Mouse (Mus musculus): ENCODE measurements around the gene Farp1. TPM values are rescaled to one million over a fixed set of nuclear protein-coding genes. Genes with fewer than 3 reads are reported as not detected.
"Not testable (repeated sequence)": the region's sequence is repeated elsewhere in the genome, so short reads cannot be mapped to it uniquely, and the experiment has no call there.

Farp1 gene
- polyA plus RNA-seq, 1 experiment from 2014 or later = 15.8 TPM

DNA sequence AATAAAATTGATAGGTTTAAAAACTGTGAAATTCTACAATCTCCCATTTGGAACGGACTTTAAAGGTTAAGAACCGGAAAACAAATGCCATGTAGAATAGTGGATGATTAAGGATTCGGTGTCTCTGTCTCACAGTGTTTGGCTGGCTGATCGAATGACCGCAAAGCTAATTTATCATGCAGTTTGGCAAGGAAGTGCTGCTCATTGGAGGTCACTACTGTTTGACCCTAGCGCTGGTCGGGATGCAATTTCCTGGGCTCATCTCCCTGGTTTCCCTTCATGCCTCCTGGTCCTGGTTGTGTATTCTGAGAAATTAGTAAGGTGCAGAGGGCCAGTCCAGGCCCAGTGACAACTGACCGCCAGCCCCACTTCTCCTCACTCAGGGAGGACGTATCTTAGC, 145.6 kb downstream of the Farp1 start:
- no peaks in the 10 kb centered on the region for H3K9me3 ChIP-seq
- no peak overlapping the region for H3K9ac ChIP-seq
- ATAC-seq = no peak
- no peaks in the 10 kb centered on the region for H3K36me3 ChIP-seq
- no peak overlapping the region for H3K27ac ChIP-seq
- H3K27me3 ChIP-seq (replicated peaks) = no peaks in the 10 kb centered on the region
- H3K4me2 ChIP-seq (replicated peaks) = no peak overlapping the region
- WGBS = 57% methylated on average over 9 of the region's 9 CpGs
- peaks cover 5% of the 10 kb centered on the region; the same call in 1 of the 2 replicates for H3K4me1 ChIP-seq (replicated peaks)
- no peak overlapping the region for H3K4me3 ChIP-seq (replicated peaks)

DNA sequence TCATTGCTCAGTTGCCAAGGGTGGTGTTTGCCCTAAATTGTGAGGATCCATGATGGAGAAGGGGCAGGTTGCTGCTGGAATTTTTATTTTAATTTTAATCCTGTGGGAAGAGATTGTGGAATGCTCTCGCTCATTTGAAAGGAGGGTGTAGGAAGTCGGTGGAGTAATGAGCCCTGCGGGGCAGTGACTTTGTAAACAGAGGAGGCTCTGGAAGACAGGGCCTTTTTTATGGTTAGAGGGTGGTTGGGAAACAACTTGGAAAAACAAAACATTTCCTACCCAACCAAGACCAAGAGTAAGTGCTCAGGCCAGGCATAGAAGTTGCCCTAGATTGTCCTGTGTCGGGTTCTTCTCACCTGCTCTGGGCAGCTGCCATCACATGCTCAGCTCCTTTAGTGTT, 146.8 kb downstream of the Farp1 start:
- Histone ChIP-seq H3K4me3 (replicated peaks) (no peak overlapping the region), H3K4me2 (replicated peaks) (no peak overlapping the region), H3K9ac (no peak overlapping the region), H3K27me3 (replicated peaks) (no peaks in the 10 kb centered on the region), H3K27ac (no peak overlapping the region), H3K36me3 (no peaks in the 10 kb centered on the region), H3K4me1 (replicated peaks) (peaks cover 5% of the 10 kb centered on the region; the same call in 1 of the 2 replicates), H3K9me3 (no peaks in the 10 kb centered on the region)
- 37% methylated on average over 4 of the region's 4 CpGs for WGBS
- no peak for ATAC-seq

- no peak for ATAC-seq
- no peaks in the 10 kb centered on the region for H3K27me3 ChIP-seq (replicated peaks)
- no peaks in the 10 kb centered on the region for H3K36me3 ChIP-seq
- no peak overlapping the region for H3K9ac ChIP-seq
- no peak overlapping the region for H3K4me2 ChIP-seq (replicated peaks)
- H3K4me3 ChIP-seq (replicated peaks) = no peak overlapping the region
- no peak overlapping the region for H3K27ac ChIP-seq
- H3K9me3 ChIP-seq = no peaks in the 10 kb centered on the region
- H3K4me1 ChIP-seq (replicated peaks) = peaks cover 5% of the 10 kb centered on the region; the same call in 1 of the 2 replicates
- 87% methylated on average over 8 of the region's 8 CpGs for WGBS
These were observed 148.0 kb downstream of the Farp1 start for GRCm38 (mm10) chr14:121182967-121183366.

- Histone ChIP-seq H3K9me3 (no peaks in the 10 kb centered on the region), H3K4me1 (replicated peaks) (peaks cover 5% of the 10 kb centered on the region; the same call in 1 of the 2 replicates), H3K4me2 (replicated peaks) (no peak overlapping the region), H3K4me3 (replicated peaks) (no peak overlapping the region), H3K36me3 (no peaks in the 10 kb centered on the region), H3K9ac (no peak overlapping the region), H3K27me3 (replicated peaks) (no peaks in the 10 kb centered on the region), H3K27ac (no peak overlapping the region)
- no peak for ATAC-seq
- 81% methylated on average over 8 of the region's 8 CpGs for WGBS
These were observed 148.6 kb downstream of the Farp1 start for GRCm38 (mm10) chr14:121183414-121184130.

DNA sequence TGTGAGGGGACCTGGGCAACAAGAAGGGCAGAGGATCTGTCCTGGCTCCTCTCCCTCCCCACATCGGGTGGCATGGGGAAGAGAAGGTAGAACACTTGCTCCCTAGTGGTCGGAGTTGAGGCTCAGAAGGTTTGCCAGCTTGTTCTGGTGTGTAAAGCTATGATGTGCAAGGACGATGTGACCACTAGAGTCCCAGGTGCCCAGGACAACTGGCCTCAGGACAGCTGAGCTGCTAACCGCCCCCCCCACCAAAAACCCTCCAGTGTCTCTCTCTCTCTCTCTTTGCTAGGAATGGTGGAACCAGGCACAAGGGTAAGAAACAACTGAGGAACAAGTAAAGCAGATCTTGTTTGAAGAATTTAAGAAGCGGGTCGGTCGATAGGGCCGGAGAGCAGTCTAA, 149.4 kb downstream of the Farp1 start:
- Histone ChIP-seq H3K27me3 (replicated peaks) (no peaks in the 10 kb centered on the region), H3K4me3 (replicated peaks) (no peak overlapping the region), H3K4me1 (replicated peaks) (peaks cover 5% of the 10 kb centered on the region; the same call in 1 of the 2 replicates), H3K4me2 (replicated peaks) (no peak overlapping the region), H3K36me3 (no peaks in the 10 kb centered on the region), H3K27ac (no peak overlapping the region), H3K9me3 (no peaks in the 10 kb centered on the region), H3K9ac (no peak overlapping the region)
- 96% methylated on average over 8 of the region's 8 CpGs for WGBS
- ATAC-seq = no peak

GRCm38 (mm10) chr14:121186402-121186894, 151.4 kb downstream of the Farp1 start:
- Histone ChIP-seq H3K9ac (no peak overlapping the region), H3K4me2 (replicated peaks) (no peak overlapping the region), H3K4me3 (replicated peaks) (no peak overlapping the region), H3K27ac (no peak overlapping the region), H3K27me3 (replicated peaks) (no peaks in the 10 kb centered on the region), H3K4me1 (replicated peaks) (peaks cover 10% of the 10 kb centered on the region), H3K36me3 (no peaks in the 10 kb centered on the region), H3K9me3 (no peaks in the 10 kb centered on the region)
- ATAC-seq = no peak
- WGBS = 86% methylated on average over 8 of the region's 8 CpGs

GRCm38 (mm10) chr14:121189840-121190239, 154.8 kb downstream of the Farp1 start:
- not testable (repeated sequence) for H3K4me3 ChIP-seq (replicated peaks); H3K27ac ChIP-seq; H3K4me2 ChIP-seq (replicated peaks); H3K9me3 ChIP-seq; ATAC-seq; H3K36me3 ChIP-seq; H3K9ac ChIP-seq; H3K4me1 ChIP-seq (replicated peaks); H3K27me3 ChIP-seq (replicated peaks)
- WGBS = 90% methylated on average over 10 of the region's 10 CpGs

- Histone ChIP-seq H3K4me3 (replicated peaks) (no peak overlapping the region), H3K36me3 (no peaks in the 10 kb centered on the region), H3K9ac (no peak overlapping the region), H3K27ac (peak overlapping the region; percentile 7; the same call in 1 of the 2 replicates), H3K9me3 (no peaks in the 10 kb centered on the region), H3K4me1 (replicated peaks) (peaks cover 8% of the 10 kb centered on the region), H3K27me3 (replicated peaks) (no peaks in the 10 kb centered on the region), H3K4me2 (replicated peaks) (no peak overlapping the region)
- 75% methylated on average over 9 of the region's 9 CpGs for WGBS
- ATAC-seq = peak; percentile 46
These were observed 155.4 kb downstream of the Farp1 start for GRCm38 (mm10) chr14:121190386-121190785.

DNA sequence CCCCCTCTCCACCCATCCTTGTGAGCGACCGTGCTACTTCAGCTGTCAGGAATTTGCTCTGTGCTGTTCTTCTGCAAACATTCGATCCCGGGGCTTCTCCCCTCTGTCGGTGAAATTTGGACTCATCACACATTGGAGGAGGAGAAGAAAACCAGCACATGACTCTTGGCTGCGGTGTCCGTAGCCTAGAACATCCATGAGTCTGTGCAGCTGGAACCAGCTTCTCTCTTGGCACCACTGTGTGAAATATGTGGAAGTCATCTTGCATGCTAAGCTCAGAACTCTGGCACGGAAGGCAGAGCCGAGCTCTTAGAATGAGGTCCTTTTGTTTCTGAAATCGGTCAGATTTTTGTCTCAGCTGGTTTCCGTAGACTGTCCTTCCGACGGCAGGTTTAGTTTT, 156.7 kb downstream of the Farp1 start:
- no peak overlapping the region for H3K4me2 ChIP-seq (replicated peaks)
- H3K9ac ChIP-seq = no peak overlapping the region
- no peaks in the 10 kb centered on the region for H3K27me3 ChIP-seq (replicated peaks)
- no peaks in the 10 kb centered on the region for H3K36me3 ChIP-seq
- H3K4me3 ChIP-seq (replicated peaks) = no peak overlapping the region
- ATAC-seq = peak; percentile 54
- no peaks in the 10 kb centered on the region for H3K9me3 ChIP-seq
- peak overlapping the region; percentile 71 for H3K27ac ChIP-seq
- 27% methylated on average over 13 of the region's 13 CpGs for WGBS
- H3K4me1 ChIP-seq (replicated peaks) = peaks cover 8% of the 10 kb centered on the region

DNA sequence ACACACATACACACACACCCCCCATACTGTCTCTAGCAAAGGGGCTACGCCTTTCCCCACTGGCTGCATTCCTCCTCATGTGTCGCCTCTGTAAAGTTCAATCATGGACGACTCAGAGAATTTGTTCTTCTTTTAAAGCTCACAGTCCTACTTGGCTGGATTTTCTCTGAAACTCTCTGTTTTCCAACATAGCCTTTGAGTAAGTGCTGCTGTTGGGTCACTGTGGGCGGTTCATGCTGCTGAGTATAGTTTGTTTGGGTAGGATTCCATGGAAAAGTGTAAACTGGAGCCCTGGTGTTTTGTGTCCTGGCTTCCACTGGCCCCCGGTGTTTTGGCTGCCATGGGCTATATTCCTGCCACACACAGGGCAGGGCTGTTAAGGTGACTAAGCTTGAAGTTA, 157.4 kb downstream of the Farp1 start:
- Histone ChIP-seq H3K27me3 (replicated peaks) (no peaks in the 10 kb centered on the region), H3K4me2 (replicated peaks) (no peak overlapping the region), H3K36me3 (no peaks in the 10 kb centered on the region), H3K4me3 (replicated peaks) (no peak overlapping the region), H3K9ac (no peak overlapping the region), H3K27ac (0 out of 2 replicates have a peak overlapping the region, but pooled peaks have one; percentile 17), H3K9me3 (no peaks in the 10 kb centered on the region), H3K4me1 (replicated peaks) (peaks cover 8% of the 10 kb centered on the region)
- WGBS = 61% methylated on average over 5 of the region's 5 CpGs
- 0 out of 2 replicates have a peak, but pooled peaks have one; percentile 13 for ATAC-seq

DNA sequence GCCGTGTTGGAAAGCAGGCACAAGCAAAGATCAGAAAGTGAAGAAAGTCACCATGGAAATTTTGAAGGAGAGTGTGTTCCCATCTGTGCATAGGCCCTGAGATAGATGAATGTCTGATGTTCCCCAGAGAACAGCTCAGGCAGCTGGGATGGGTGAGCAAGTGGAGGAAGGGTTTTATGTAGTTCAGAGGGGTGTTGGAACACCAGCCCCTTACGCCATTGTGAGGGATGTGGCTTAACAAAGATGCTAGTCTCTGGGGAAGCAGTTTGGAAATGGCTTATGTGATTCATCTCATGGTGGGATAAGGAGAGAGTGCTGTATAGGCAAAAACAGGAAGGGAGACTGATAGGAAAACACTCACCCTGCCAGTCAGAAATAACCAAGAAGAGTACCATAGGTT, 159.0 kb downstream of the Farp1 start:
- Histone ChIP-seq H3K27ac (no peak overlapping the region), H3K36me3 (no peaks in the 10 kb centered on the region), H3K4me3 (replicated peaks) (no peak overlapping the region), H3K4me1 (replicated peaks) (peaks cover 10% of the 10 kb centered on the region), H3K4me2 (replicated peaks) (no peak overlapping the region), H3K9me3 (no peaks in the 10 kb centered on the region), H3K9ac (no peak overlapping the region), H3K27me3 (replicated peaks) (no peaks in the 10 kb centered on the region)
- WGBS = 96% methylated on average over 2 of the region's 2 CpGs
- ATAC-seq = no peak

GRCm38 (mm10) chr14:121198915-121199572, 164.0 kb downstream of the Farp1 start:
- Histone ChIP-seq H3K4me2 (replicated peaks) (no peak overlapping the region), H3K9me3 (no peaks in the 10 kb centered on the region), H3K27ac (no peak overlapping the region), H3K9ac (no peak overlapping the region), H3K27me3 (replicated peaks) (no peaks in the 10 kb centered on the region), H3K36me3 (no peaks in the 10 kb centered on the region), H3K4me3 (replicated peaks) (no peak overlapping the region), H3K4me1 (replicated peaks) (peaks cover 12% of the 10 kb centered on the region; the same call in 1 of the 2 replicates)
- WGBS = 62% methylated on average over 14 of the region's 14 CpGs
- ATAC-seq = 0 out of 2 replicates have a peak, but pooled peaks have one; percentile 13
